Mouse (Mus musculus) lung, adult 2 months (tissue): ENCODE measurements around the gene Hrg. TPM values are rescaled to one million over a fixed set of nuclear protein-coding genes. Genes with fewer than 3 reads are reported as not detected.

ENCODE experiments used
- DNase-seq: peaks from one replicate; pipeline ENCODE4 v3.0.0; 2022
- H3K4me1 ChIP-seq: fragments of 200-500 bp; 2 replicates; pipeline ENCODE4 v1.6.1; 2011; ENCODE audit warnings: low read length; ENCODE audit not compliant: control insufficient read depth, insufficient read depth
- H3K4me3 ChIP-seq: fragments of 200-500 bp; replicated peaks from 2 replicates; pipeline ENCODE3; 2011; ENCODE audit warnings: low read depth, mild to moderate bottlenecking, control low read depth, low read length; ENCODE audit errors: extremely low read depth
- CTCF ChIP-seq: fragments of 200-500 bp; IDR thresholded peaks from 2 replicates; pipeline ENCODE4 v1.5.1; 2011; ENCODE audit warnings: mild to moderate bottlenecking, low read length, control low read depth; ENCODE audit not compliant: insufficient read depth
- POLR2A ChIP-seq: fragments of 200-500 bp; IDR thresholded peaks from 2 replicates; pipeline ENCODE4 v1.6.1; 2011; ENCODE audit warnings: low read depth, mild to moderate bottlenecking, control low read depth, low read length, borderline replicate concordance; ENCODE audit errors: extremely low read depth
- WGBS: fragments of 180-500 bp; shearing (Covaris S2); methylation state at CpG from one replicate; pipeline ENCODE4 v1.1.7; 2018; 5-methylcytosine and 5-hydroxymethylcytosine counted together
- polyA plus RNA-seq: library from polyadenylated mRNA; depleted of rRNA; stranded (reverse); fragments of >200 nt; gene quantifications from 2 replicates; pipeline ENCODE4 v1.2.3, GENCODE M21; 2012; rRNA removed

Hrg gene
- 0.22 TPM in 1 of 2 replicates, not detected in the other for polyA plus RNA-seq

- no peak for DNase-seq
- WGBS: 92% methylated on average over 6 of the region's 6 CpGs
- H3K4me3 ChIP-seq: no peak within 1 kb of the TSS
- H3K4me1 ChIP-seq: no peaks in the 10 kb centered on the region
- no peak for TF ChIP-seq POLR2A
- TF ChIP-seq CTCF: no peak
Observed at GRCm38 (mm10) chr16:22950840-22951395, at the start of gene Hrg. Gene Hrg (plus strand): TSS chr16:22951072.

GRCm38 (mm10) chr16:22901326-22901725, 49.5 kb upstream of the Hrg start:
- TF ChIP-seq CTCF (no peak), POLR2A (no peak)
- WGBS: 51% methylated on average over 3 of the region's 3 CpGs
- Histone ChIP-seq H3K4me1 (no peaks in the 10 kb centered on the region), H3K4me3 (no peak overlapping the region)
- DNase-seq: no peak

GRCm38 (mm10) chr16:22909290-22909689, 41.6 kb upstream of the Hrg start:
- DNase-seq: no peak
- TF ChIP-seq CTCF (no peak), POLR2A (no peak)
- no peaks in the 10 kb centered on the region for H3K4me1 ChIP-seq
- 80% methylated on average over 6 of the region's 6 CpGs for WGBS
- H3K4me3 ChIP-seq: no peak overlapping the region

DNA sequence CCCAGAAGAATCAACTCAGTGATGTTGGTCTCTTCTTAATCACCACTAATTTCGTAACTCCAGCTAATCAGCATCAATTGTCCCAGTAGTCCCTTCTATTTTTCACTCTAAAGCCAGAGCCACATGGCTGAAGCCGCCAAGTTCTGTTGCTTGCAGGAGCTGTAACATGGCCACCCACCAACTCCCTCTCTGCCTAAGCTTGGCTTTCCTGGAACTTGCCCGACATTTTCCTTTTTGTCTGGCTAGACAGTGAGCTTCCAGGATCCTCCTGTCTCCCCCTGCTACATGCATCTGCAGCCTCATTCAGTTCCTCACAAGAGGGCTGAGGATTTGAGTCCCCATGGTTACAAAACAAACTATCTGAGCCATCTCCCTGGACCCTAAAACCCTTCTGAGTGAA, 38.9 kb upstream of the Hrg start:
- WGBS: 77% methylated on average over 3 of the region's 3 CpGs
- DNase-seq: no peak
- TF ChIP-seq CTCF (no peak), POLR2A (no peak)
- H3K4me1 ChIP-seq: no peaks in the 10 kb centered on the region
- H3K4me3 ChIP-seq: no peak overlapping the region

DNA sequence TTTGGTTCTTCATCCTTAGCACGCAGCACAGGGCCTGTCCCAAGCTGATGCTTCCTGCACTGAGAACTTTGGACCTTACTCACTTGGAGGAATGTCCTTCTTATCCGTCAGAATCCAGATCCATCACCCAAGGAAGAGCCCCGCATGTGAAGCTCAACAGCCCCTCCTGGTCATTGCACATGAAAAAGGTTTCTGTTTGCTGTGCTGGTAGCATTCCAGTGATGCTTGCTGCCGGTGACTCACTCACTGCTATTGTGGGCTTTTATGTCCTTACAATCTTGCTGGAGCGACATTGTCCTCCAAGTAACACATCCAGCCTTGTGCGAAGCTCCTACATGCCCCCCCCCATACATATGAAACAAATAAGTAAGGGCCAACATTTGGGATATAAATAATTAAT, 38.0 kb upstream of the Hrg start:
- H3K4me3 ChIP-seq: no peak overlapping the region
- DNase-seq: no peak
- no peak for TF ChIP-seq POLR2A
- no peak for TF ChIP-seq CTCF
- H3K4me1 ChIP-seq: no peaks in the 10 kb centered on the region
- WGBS: 67% methylated on average over 6 of the region's 6 CpGs

- H3K4me3 ChIP-seq: no peak overlapping the region
- no peaks in the 10 kb centered on the region for H3K4me1 ChIP-seq
- no peak for DNase-seq
- TF ChIP-seq POLR2A (no peak), CTCF (no peak)
Observed at GRCm38 (mm10) chr16:22914276-22914675, 36.6 kb upstream of the Hrg start.

DNA sequence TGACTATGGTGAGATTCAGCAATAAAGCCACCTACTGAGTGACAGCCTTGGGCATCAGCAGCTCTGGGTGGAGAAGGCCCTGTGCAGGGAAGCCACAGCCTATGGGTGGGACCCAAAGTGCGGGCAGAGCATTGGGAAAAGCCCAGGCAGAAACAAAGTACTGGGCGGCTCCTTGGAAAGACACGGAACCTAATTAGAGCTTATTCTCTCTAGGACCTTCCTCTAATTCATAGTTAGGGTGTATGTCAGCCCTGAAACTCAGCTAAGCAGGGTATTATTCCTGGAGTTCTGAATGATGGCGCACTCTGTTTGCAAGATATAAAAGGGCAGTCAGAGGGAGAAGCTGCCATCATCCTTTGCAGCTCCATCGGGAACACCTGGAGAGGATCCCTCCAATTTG, 32.8 kb upstream of the Hrg start, which contains the start of gene Fetub:
Fetub (plus strand) TSS at position 301 of the 400 bp plus-strand sequence.
- Histone ChIP-seq H3K4me1 (no peaks in the 10 kb centered on the region), H3K4me3 (no peak within 1 kb of the TSS)
- TF ChIP-seq CTCF (no peak), POLR2A (no peak)
- WGBS: 81% methylated on average over 5 of the region's 5 CpGs
- no peak for DNase-seq

DNA sequence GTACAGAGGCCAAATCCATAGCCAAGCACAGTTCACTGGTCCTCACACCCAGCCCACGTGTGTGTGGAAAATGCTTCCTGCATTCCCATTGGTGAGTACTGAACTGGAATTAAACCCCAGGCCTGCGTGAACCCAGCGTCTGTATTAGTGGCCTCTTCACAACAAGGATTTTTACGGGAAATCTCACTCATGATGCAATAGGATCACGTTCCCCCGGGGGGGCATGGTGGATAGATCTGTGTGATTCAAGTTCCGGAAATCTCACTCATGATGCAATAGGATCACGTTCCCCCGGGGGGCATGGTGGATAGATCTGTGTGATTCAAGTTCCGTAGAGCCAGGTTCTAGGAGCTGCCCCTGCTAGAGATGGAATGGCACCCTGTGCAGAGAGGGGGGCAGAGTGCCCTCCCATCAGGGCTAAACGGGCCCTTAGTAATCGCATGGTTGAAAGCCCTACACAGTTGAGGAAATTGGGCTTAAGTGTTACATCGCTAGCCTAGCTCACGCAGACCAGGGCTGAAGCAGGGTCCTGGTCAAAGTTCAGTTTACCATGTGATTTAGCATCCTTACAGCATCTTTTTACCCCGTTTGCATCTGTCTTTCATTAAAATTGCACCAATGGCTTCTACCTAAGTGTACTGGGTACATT, 32.1 kb upstream of the Hrg start:
- H3K4me3 ChIP-seq: no peak overlapping the region
- no peak for DNase-seq
- H3K4me1 ChIP-seq: no peaks in the 10 kb centered on the region
- 80% methylated on average over 15 of the region's 15 CpGs for WGBS
- TF ChIP-seq POLR2A (no peak), CTCF (no peak)

DNA sequence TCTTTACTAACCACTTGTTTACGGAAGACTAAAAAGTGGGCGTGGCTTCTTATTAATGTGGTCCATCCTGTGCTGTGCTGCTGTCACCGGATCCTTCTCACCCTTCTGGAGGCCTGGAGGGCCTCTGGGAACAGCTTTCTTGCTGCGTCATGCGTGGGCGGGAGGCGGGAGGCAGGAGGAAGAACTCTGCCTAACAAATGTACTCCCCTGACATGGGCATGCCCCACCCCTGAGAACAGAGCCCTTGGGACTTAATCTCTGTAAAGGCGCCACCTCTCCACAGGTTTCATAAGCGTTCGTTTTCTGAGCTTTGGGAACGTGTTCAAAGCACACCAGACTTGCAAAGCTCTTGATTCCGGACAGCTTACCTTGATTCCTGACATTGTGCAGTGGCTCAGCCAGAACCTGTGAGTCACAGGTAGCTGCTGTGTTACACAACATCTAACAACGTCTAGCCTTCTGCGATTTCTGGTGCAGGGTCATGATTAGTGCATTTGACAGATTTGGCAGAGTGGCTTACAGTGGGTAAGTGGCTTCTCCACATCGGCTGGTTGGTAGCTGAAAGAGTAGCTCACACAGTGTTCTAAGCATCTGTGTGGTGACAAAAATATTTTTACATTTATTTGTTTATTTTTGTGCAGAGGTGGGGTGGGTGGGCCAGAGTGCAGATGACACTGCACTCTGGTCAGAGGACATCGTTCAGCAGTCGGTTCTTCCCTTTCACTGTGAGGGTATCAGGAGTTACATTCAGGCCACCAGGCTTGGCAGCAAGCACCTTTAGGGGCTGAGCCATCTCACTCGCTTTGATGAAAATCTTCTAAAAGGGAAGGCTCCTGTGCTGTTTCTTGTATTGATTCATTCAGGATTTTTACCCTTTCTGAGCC, 30.7 kb upstream of the Hrg start:
- WGBS: 34% methylated on average over 18 of the region's 18 CpGs
- peak; percentile 52 for DNase-seq
- Histone ChIP-seq H3K4me3 (no peak overlapping the region), H3K4me1 (no peaks in the 10 kb centered on the region)
- TF ChIP-seq CTCF (no peak), POLR2A (no peak)

GRCm38 (mm10) chr16:22921761-22922160, 29.1 kb upstream of the Hrg start:
- TF ChIP-seq POLR2A (no peak), CTCF (no peak)
- Histone ChIP-seq H3K4me1 (no peaks in the 10 kb centered on the region), H3K4me3 (no peak overlapping the region)
- DNase-seq: no peak
- WGBS: 93% methylated on average over 5 of the region's 5 CpGs
